Mouse (Mus musculus) brown adipose tissue, adult 24 weeks (tissue): ENCODE measurements around the gene Cd70. TPM values are rescaled to one million over a fixed set of nuclear protein-coding genes. Genes with fewer than 3 reads are reported as not detected.

Experiments used
- H3K27ac ChIP-seq: fragments of 200-500 bp; replicated peaks from 2 replicates; pipeline ENCODE4 v1.5.1; 2012; ENCODE audit warnings: low read depth, mild to moderate bottlenecking, low read length
- H3K4me1 ChIP-seq: fragments of 200-500 bp; 2 replicates; pipeline ENCODE4 v1.6.1; 2012; ENCODE audit warnings: low read length, mixed read lengths; ENCODE audit not compliant: control insufficient read depth, insufficient read depth, insufficient read length
- H3K4me3 ChIP-seq: fragments of 200-500 bp; 2 replicates; pipeline ENCODE4 v1.5.1; 2012; ENCODE audit warnings: low read depth, mild to moderate bottlenecking, low read length, moderate library complexity; ENCODE audit not compliant: insufficient read depth
- polyA plus RNA-seq: library from polyadenylated mRNA; stranded (reverse); fragments of >200 nt; gene quantifications from 2 replicates; pipeline ENCODE4 v1.2.4, GENCODE M21; 2012; ENCODE audit not compliant: missing spikeins, insufficient read depth, insufficient read length

Gene Cd70
- polyA plus RNA-seq, result not detected in 2 replicates

GRCm38 (mm10) chr17:57148994-57149803, at the start of gene Cd70:
Gene Cd70 (minus strand): TSS chr17:57149777.
- H3K27ac ChIP-seq, result no peak within 1 kb of the TSS
- H3K4me3 ChIP-seq, result no peak within 1 kb of the TSS
- H3K4me1 ChIP-seq, result no peaks in the 10 kb centered on the region

- H3K4me1 ChIP-seq, result no peaks in the 10 kb centered on the region
- no peak overlapping the region; the same call in 1 of the 2 replicates for H3K27ac ChIP-seq
- H3K4me3 ChIP-seq, result no peak overlapping the region
Measured at GRCm38 (mm10) chr17:57198252-57198651, 48.7 kb upstream of the Cd70 start.

GRCm38 (mm10) chr17:57195326-57196010, 45.9 kb upstream of the Cd70 start:
- no peak overlapping the region for H3K27ac ChIP-seq
- H3K4me3 ChIP-seq, result no peak overlapping the region
- H3K4me1 ChIP-seq, result no peaks in the 10 kb centered on the region

GRCm38 (mm10) chr17:57194771-57195170, 45.2 kb upstream of the Cd70 start:
- no peaks in the 10 kb centered on the region for H3K4me1 ChIP-seq
- H3K27ac ChIP-seq, result no peak overlapping the region
- H3K4me3 ChIP-seq, result no peak overlapping the region

GRCm38 (mm10) chr17:57194041-57194507, 44.5 kb upstream of the Cd70 start, which contains the start of gene Tnfsf14:
Gene Tnfsf14 (minus strand): TSS chr17:57194177.
- no peak within 1 kb of the TSS for H3K27ac ChIP-seq
- no peaks in the 10 kb centered on the region for H3K4me1 ChIP-seq
- H3K4me3 ChIP-seq, result no peak within 1 kb of the TSS

- Histone ChIP-seq H3K4me1 (no peaks in the 10 kb centered on the region), H3K27ac (no peak overlapping the region), H3K4me3 (no peak overlapping the region)
Measured at GRCm38 (mm10) chr17:57188510-57189192, 39.1 kb upstream of the Cd70 start.

- Histone ChIP-seq H3K4me1 (no peaks in the 10 kb centered on the region), H3K27ac (no peak overlapping the region), H3K4me3 (no peak overlapping the region)
Measured at GRCm38 (mm10) chr17:57185641-57186040, 36.1 kb upstream of the Cd70 start.

- Histone ChIP-seq H3K4me3 (no peak overlapping the region), H3K27ac (no peak overlapping the region), H3K4me1 (no peaks in the 10 kb centered on the region)
Measured at GRCm38 (mm10) chr17:57182871-57183270, 33.3 kb upstream of the Cd70 start.

GRCm38 (mm10) chr17:57180363-57180762, 30.8 kb upstream of the Cd70 start:
- no peak overlapping the region for H3K27ac ChIP-seq
- H3K4me3 ChIP-seq, result no peak overlapping the region

GRCm38 (mm10) chr17:57173351-57173750, 23.8 kb upstream of the Cd70 start:
- Histone ChIP-seq H3K4me3 (no peak overlapping the region), H3K4me1 (no peaks in the 10 kb centered on the region), H3K27ac (no peak overlapping the region)

More at GRCm38 (mm10) chr17:57180363-57180762, 30.8 kb upstream of the Cd70 start:
- H3K4me1 ChIP-seq, result no peaks in the 10 kb centered on the region

- H3K4me1 ChIP-seq, result no peaks in the 10 kb centered on the region
- H3K27ac ChIP-seq, result no peak overlapping the region
- no peak overlapping the region for H3K4me3 ChIP-seq
Measured at GRCm38 (mm10) chr17:57172378-57172777, 22.8 kb upstream of the Cd70 start.

- Histone ChIP-seq H3K4me1 (no peaks in the 10 kb centered on the region), H3K27ac (no peak overlapping the region), H3K4me3 (no peak overlapping the region)
Measured at GRCm38 (mm10) chr17:57170616-57171260, 21.2 kb upstream of the Cd70 start.

GRCm38 (mm10) chr17:57166800-57167791, 17.5 kb upstream of the Cd70 start:
- Histone ChIP-seq H3K27ac (no peak overlapping the region), H3K4me3 (no peak overlapping the region), H3K4me1 (no peaks in the 10 kb centered on the region)

- Histone ChIP-seq H3K27ac (no peak overlapping the region), H3K4me3 (no peak overlapping the region), H3K4me1 (no peaks in the 10 kb centered on the region)
Measured at GRCm38 (mm10) chr17:57153787-57154186, 4.2 kb upstream of the Cd70 start.
